Mouse (Mus musculus): ENCODE measurements around the gene Ikzf4.

DNA sequence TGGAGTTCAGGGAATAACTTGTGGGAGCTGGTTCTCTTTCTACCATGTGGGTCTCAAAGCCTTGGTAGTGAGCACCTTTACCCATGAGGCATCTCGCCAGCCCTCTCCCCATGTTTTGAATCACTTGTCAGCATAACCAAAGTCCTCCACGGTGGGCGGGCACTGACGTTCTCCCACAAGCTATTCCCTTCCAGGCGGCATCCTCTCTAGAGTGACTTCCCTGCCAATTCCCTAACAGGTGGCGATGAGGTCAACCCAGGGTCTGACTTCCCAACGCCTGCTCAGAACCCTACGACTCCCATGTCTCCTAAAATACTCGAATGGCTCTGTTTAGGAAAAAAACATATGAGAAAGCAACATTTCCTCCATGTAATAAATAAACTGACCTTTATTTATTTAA lies 12.1 kb upstream of the Ikzf4 start:
- TF ChIP-seq POLR2A (IDR thresholded peaks at IDR 0.05; ENCODE audit: insufficient read length, low read depth) (no peak), POLR2AphosphoS2 (IDR thresholded peaks at IDR 0.05; ENCODE audit: insufficient read length, low read depth) (no peak), USF1 (IDR thresholded peaks at IDR 0.05; ENCODE audit: low read depth) (no peak), TCF3 (IDR thresholded peaks at IDR 0.05; ENCODE audit: insufficient read length, low read depth) (no peak)

Data from myocyte (in vitro differentiated cells).